Mouse (Mus musculus) olfactory bulb, adult 2 months (tissue): ENCODE results near the gene Jade1. TPM values are rescaled to one million over a fixed set of nuclear protein-coding genes. Genes with fewer than 3 reads are reported as not detected.

Experiments used
- H3K27ac ChIP-seq: fragments of 200-500 bp; 2 replicates; pipeline ENCODE4 v1.5.1; 2012; ENCODE audit warnings: low read depth, low read length; ENCODE audit not compliant: insufficient read depth
- H3K4me1 ChIP-seq: fragments of 200-500 bp; 2 replicates; pipeline ENCODE4 v1.6.1; 2012; ENCODE audit warnings: low read length; ENCODE audit not compliant: control insufficient read depth, insufficient read depth
- H3K4me3 ChIP-seq: fragments of 200-500 bp; 2 replicates; pipeline ENCODE4 v1.5.1; 2012; ENCODE audit warnings: mild to moderate bottlenecking, low read depth, low read length, moderate library complexity; ENCODE audit not compliant: insufficient read depth
- CTCF ChIP-seq: fragments of 200-500 bp; IDR thresholded peaks from 2 replicates; pipeline ENCODE4 v1.5.1; 2012; ENCODE audit warnings: low read depth, mild to moderate bottlenecking, low read length, moderate library complexity; ENCODE audit not compliant: insufficient read depth
- POLR2A ChIP-seq: fragments of 200-500 bp; IDR thresholded peaks from 2 replicates; pipeline ENCODE4 v1.6.1; 2012; ENCODE audit warnings: mild to moderate bottlenecking, low read depth, low read length, moderate library complexity; ENCODE audit not compliant: insufficient read depth
- WGBS: fragments of 180-500 bp; shearing (Covaris S2); methylation state at CpG from one replicate; pipeline ENCODE4 v1.1.7; 2018; 5-methylcytosine and 5-hydroxymethylcytosine counted together
- polyA plus RNA-seq: library from polyadenylated mRNA; stranded (reverse); fragments of >200 nt; gene quantifications from 2 replicates; pipeline ENCODE4 v1.2.4, GENCODE M21; 2012; ENCODE audit warnings: low replicate concordance; ENCODE audit not compliant: missing spikeins, insufficient read depth, insufficient read length

Jade1 gene
- polyA plus RNA-seq, 1 experiment: not detected

- Histone ChIP-seq H3K4me3 (no peak overlapping the region), H3K4me1 (peaks cover 11% of the 10 kb centered on the region), H3K27ac (no peak overlapping the region)
- WGBS: 71% methylated on average over 4 of the region's 4 CpGs
- TF ChIP-seq CTCF (no peak), POLR2A (no peak)
These were observed 16.6 kb downstream of the Jade1 start for GRCm38 (mm10) chr3:41572131-41572530.

DNA sequence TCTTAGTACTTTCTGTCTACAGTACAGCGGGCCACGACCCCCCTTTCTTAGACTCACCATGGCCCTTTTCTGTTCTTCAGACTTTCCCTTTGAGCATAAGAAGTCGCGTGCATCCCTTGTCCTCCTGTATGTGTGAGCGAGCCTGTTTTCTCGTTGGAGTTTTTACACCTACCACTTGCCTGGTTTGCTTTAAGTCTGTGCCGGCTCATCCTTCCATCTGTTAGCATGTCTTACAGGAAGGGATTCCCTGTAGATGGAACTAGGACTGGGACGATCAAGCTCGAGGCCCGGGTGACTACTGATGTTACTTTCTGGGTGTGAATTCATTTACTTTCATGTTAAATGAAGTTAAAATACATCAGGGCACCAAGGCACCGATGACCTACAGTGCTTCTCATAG lies 17.4 kb downstream of the Jade1 start:
- WGBS: 91% methylated on average over 11 of the region's 11 CpGs
- Histone ChIP-seq H3K27ac (no peak overlapping the region), H3K4me3 (no peak overlapping the region)

GRCm38 (mm10) chr3:41574208-41574607 lies 18.7 kb downstream of the Jade1 start:
- peaks cover 19% of the 10 kb centered on the region for H3K4me1 ChIP-seq
- 88% methylated on average over 8 of the region's 8 CpGs for WGBS
- no peak for TF ChIP-seq CTCF
- TF ChIP-seq POLR2A: no peak

More for the DNA sequence above, 17.4 kb downstream of the Jade1 start:
- no peak for TF ChIP-seq POLR2A
- TF ChIP-seq CTCF: no peak
- peaks cover 14% of the 10 kb centered on the region for H3K4me1 ChIP-seq

DNA sequence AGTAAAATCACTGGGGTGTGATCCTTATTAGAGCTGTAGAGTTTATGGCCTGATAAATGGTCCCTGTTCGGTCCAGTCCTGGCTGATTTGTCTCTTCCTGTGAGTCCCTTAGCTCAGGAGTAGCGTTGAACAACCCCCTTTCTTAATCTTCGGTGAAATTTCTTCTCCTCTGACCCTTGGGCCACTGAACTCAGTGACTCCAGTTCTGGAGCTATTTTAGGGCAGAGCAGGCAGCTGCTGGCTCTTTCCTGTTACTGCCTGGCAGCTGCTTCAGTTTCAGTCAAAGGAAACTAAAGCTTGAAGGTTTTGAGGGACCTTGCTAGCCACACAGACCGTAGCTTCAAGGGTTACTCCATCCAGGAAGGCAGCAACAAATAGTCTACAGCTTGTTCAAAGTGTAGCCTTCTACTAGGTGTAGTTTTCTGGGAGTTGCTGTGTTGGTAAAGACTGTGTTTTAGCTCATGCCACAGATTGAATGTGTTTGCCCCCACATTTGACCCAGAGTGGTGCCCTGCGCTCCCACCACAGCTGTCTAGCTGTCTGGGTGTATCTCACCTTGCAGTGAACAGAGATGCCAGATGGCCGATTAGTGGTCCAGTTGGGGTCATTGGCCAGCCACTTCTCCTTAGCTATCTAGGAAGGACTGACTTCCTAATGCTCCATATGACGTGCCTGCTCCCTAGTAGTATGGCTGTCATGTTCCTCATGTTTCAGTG lies 19.3 kb downstream of the Jade1 start:
- peaks cover 22% of the 10 kb centered on the region for H3K4me1 ChIP-seq
- WGBS: 76% methylated on average over 7 of the region's 7 CpGs
- no peak overlapping the region for H3K4me3 ChIP-seq
- H3K27ac ChIP-seq: no peak overlapping the region
- TF ChIP-seq CTCF (no peak), POLR2A (no peak)

More at GRCm38 (mm10) chr3:41574208-41574607, 18.7 kb downstream of the Jade1 start:
- H3K4me3 ChIP-seq: no peak overlapping the region
- no peak overlapping the region for H3K27ac ChIP-seq

- no peak for TF ChIP-seq POLR2A
- TF ChIP-seq CTCF: no peak
- Histone ChIP-seq H3K4me3 (no peak overlapping the region), H3K27ac (no peak overlapping the region), H3K4me1 (peaks cover 32% of the 10 kb centered on the region)
- WGBS: 72% methylated on average over 5 of the region's 5 CpGs
These were observed 20.4 kb downstream of the Jade1 start for GRCm38 (mm10) chr3:41575971-41576370.

DNA sequence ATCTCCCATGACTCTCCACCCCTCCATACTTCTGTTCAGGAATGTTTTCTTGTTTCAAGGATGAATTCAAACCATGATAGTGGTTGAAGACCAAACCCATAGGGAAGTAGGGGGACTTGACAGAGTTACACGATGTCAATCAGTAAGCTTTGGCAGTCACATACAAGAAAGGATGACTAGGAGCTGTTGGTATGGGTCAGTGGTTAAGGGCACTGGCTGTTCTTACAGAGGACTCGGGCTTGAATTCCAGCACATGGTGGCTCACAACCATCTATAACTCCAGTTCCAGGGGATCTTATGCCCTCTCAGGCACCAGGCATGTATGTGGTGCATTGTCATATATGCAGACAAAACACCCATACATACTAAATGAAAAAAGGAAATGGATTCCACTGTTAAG lies 21.7 kb downstream of the Jade1 start:
- Histone ChIP-seq H3K4me3 (no peak overlapping the region), H3K4me1 (peaks cover 36% of the 10 kb centered on the region), H3K27ac (no peak overlapping the region)
- TF ChIP-seq CTCF: no peak
- TF ChIP-seq POLR2A: no peak
- WGBS: 89% methylated on average over 2 of the region's 2 CpGs

DNA sequence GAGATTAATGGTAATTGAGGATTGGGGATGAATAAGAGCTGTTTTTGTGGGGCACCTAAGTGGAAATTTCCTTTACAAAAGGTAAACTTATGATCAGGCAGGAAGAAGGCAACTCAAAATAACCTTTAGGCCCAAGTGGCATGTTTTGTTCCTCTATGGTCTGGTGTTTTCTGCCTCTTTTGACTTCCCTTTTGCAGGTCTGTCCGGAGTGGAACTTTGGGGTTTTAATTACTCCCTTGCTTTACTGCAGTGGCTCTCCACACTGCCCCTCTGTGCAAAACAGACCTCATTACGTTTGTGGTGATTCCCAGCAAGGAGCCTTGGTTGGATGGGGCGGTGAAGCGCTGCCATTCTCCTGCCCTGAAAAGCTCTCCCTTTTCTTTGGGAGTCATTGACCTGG lies 24.3 kb downstream of the Jade1 start:
- TF ChIP-seq POLR2A (no peak), CTCF (no peak)
- peaks cover 52% of the 10 kb centered on the region for H3K4me1 ChIP-seq
- H3K4me3 ChIP-seq: no peak overlapping the region
- WGBS: 68% methylated on average over 4 of the region's 4 CpGs
- H3K27ac ChIP-seq: peak overlapping the region; percentile 20; the same call in 1 of the 2 replicates

DNA sequence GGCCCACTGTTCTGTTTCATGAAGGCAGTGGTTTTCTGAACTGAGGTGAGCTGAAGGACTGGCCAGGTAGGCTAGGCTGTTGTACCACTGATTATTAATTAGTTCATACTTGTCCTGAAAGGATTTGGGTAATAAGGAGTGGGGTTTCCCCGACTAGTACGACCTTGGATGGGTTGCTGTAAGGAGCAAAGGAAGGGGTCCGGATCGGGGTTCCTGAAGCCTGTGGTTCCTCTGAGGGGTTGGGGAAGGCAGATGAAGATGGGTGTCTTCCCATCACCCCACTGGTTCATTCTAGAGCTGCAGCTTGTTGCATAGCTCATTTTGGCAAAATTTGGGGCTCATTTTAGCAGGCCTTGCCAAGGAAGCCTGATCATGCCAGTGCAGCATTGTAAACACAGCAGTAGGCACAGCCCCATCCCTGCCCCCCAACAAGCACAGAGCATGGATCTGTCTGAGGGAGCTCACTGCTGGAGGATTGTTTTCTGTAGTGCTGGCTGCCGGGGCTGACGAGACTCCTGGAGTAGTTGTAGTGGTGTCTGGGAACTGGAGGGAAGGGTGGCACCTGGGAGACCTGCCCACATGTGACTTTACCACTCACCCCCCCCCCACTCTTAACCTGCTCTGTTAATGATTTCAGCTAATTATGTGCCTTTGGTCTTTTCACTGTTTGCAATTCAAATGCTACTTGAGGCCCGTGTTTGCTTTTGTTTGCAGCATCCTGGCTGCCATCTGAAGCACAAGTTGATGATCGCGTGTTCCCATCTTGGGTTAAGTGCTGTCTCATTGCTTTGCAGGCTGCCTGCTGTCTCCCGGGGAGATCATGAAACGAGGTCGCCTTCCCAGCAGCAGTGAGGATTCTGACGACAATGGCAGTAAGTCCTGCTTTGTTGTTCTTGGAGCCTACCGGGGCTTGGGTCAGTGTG lies 25.1 kb downstream of the Jade1 start:
- WGBS: 28% methylated on average over 14 of the region's 14 CpGs
- peak overlapping the region; percentile 83 for H3K27ac ChIP-seq
- TF ChIP-seq CTCF (no peak), POLR2A (no peak)
- peaks cover 54% of the 10 kb centered on the region for H3K4me1 ChIP-seq
- H3K4me3 ChIP-seq: no peak overlapping the region

- Histone ChIP-seq H3K27ac (peak overlapping the region; percentile 83), H3K4me1 (peaks cover 55% of the 10 kb centered on the region), H3K4me3 (no peak overlapping the region)
- WGBS: 56% methylated on average over 8 of the region's 8 CpGs
- no peak for TF ChIP-seq CTCF
- no peak for TF ChIP-seq POLR2A
These were observed 25.9 kb downstream of the Jade1 start for GRCm38 (mm10) chr3:41581436-41581835.
